Mouse (Mus musculus) induced T-regulatory cell, adult 2 months (primary cell): ENCODE measurements around the gene Eif4e.
A peak's percentile ranks its signal among the peaks of the same experiment; 100 is the strongest.
"Not testable (repeated sequence)": the region's sequence is repeated elsewhere in the genome, so short reads cannot be mapped to it uniquely, and the experiment has no call there.

Experiments used
- DNase-seq: peaks from one replicate; pipeline ENCODE4 v3.0.0-alpha.2; 2012; ENCODE audit warnings: low read depth

Eif4e gene

DNA sequence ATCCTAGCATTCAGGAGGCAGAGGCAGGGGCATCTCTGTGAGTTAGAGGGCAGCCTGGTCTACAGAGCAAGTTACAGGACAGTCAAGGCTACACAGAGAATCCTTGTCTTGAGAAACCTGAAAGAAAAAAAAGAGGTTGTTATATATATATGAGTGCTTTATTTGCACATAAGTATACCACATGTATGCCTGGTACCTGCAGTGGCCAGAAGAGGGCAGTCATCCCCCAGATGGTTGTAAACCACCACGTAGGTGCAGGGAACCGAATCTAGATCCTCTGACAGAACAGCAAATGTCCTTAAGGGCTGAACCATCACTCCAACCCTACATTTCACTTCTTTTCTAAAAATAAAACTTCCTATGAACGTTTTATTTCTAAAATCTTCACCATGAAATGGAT is 8.1 kb upstream of the Eif4e start:
- DNase-seq: peak; percentile 72

DNA sequence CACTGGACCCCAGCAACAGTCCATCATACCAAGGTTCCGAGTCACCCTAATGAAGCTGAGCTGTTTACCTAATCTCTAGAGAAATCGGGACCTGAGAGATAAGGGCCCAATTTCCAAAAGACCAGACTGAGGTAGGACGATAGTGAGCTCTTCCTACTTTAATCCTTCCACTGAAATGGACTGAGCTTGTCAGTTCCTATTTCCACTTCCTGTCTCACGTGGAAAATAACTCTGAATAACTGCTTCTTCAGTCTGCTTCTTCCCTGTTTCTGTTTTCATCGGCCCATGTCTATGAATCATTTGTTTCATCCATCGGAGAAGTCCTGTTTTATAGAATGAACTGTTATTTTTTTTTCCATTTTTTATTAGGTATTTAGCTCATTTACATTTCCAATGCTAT is 6.8 kb upstream of the Eif4e start:
- DNase-seq: no peak

DNA sequence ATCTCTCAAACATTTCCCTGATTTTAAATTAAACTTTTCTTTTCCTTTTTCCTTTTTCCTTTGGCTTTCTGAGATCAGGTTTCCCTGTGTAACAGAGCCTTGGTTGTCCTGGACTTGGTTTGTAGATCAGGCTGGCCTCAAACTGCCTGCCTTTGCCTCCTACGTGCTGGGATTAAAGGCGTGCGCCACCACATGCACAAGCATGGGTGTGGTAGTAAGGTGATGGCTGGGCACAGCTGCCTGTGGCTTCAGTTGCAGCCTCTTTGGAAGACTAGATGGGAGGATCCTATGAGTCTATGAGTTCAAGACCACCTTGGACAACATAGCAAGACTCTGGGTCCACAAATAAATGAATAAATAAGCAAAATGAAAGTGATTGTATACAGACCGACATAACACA is 2.0 kb upstream of the Eif4e start:
- no peak for DNase-seq

DNA sequence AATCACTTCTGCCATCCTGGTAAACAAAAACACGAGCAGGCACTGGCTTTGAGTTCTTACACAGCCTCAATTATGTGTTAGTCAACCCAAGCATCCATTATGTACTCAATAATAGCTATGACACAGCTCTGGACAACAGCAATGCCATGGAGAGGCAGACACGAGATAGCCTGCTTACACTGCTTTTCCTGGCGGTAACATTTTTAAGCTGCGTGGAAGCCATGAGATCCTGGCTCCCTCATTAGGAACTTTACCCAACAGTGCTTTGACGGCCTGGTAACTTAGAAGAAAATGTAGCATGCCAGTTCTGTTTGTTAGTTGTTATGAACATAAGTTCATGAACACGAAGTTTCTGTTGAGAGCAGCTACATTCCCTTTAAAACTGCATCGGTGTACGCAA is 485 bp upstream of the Eif4e start:
- DNase-seq: no peak

DNA sequence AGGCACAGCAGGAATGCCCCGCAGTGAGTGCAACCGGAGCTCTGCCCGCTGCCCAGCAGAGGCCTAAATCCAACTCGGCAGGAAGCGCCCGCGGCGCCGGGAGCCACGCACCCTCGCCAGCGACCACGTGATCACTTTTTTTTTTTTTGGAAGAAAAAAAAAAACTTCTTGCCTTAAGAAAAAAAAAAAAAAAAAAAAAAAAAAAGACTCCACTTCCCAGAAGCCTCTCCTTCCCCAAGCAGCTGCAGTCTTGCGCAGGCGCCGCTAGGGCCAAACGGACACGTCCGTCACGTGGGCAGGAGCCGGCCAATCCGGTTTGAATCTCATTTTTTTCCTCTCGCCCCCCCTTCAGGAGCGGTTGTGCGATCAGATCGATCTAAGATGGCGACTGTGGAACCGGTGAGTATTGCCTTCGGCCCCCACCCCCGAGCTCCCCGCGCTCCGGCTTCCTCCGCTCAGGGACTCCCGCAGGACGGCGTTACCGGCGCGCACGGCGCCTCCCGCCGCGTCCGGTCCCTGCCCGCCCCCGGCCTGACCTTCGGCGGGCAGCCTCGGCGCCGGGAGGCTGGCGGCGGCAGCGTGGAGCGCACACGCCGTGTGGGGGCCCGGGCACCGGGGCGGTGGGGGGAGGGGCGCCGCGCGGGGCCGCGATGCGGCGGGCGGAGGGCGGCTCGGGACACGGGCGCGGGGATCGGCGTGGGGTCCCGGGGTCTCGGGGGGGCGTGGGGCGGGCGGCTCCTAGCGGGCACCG is 1.1 kb downstream of the Eif4e start:
- peak; percentile 99 for DNase-seq

DNA sequence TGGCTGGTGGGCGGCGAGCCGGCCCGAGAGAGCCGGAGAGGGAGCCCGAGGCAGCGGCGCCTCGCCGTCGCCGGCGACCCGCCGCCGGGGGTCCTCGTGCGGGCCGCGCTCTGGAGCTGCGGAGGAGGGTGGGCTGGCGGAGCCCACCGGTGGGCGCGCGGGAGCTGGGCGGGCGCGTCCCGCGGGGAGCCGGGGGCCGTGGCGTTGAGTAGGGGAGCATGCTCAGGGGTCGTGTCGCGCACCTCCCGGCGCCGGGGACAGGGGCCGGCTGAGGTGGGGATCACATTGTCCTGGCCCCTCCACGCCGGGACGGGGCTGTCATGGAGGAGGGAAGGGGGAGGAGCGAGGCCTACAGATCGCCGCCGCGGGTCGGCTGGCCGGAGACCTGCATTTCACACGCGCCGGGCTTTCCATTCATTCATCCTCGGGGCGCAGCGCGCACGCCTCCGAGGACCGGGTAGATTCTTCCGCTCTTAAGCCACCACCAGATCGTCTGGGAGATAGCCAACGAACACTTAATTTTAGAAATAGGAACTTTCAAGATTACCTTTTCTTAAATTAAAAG is 1.8 kb downstream of the Eif4e start:
- peak; percentile 73 for DNase-seq

DNA sequence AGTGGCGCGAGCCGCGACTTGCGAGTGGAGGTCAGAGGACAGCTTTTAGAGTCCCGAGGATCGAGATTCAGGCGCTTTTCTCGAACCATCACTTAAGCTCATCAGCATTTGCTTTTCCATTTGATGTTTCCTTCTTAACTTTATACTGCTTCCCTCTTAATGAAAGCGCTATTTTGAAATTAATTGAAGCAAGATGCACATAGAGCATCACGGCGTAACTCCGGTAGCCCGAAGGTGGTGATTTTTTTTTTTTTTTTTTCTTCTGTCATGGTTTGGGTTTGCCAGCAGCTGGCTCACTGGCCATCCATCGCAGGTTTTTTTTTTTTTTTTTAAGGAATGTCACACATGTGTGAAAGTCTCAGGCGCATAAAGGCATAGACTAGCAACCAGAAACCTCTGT is 2.3 kb downstream of the Eif4e start:
- no peak for DNase-seq

DNA sequence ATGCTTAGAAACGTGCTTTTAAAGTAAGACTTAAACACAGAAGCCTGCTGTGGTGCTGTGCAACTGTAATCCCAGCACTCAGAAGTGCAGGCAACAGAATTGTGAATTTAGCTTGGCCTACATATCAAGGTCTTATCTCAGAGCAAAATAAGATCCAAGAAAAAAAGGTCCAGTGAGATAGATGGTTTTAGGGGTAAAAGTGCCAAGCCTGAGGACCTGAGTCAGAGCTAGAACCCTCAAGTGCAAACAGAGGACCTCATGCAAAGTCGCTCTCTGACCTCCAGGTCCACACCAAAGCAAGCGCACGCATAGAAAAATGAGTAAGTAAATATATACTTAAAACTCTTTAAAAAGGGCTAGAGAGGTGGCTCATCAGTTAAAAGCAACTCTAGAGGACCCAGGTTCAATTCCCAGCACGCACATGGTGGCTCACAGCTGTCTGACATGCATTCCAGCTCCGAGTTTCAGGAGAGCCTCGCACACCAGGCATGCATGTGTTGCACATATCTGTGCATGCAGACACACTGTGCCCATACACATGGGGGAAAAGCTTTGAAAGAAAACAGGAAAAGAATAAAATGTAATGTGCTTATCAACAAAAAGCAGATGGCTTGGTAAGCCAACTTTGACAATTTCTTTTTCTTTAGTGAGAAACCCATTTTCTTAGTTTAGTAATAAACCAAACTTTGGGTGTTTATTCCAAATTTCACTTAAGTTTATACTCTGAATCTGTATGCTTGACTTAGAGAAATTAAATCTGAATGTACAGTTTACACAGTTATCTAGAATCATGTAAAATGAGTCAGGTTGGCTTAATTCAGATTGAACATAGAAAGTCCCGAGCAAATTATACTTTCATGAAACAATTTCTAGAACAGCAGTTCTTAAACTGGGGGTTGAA is 4.8 kb downstream of the Eif4e start:
- no peak for DNase-seq

DNA sequence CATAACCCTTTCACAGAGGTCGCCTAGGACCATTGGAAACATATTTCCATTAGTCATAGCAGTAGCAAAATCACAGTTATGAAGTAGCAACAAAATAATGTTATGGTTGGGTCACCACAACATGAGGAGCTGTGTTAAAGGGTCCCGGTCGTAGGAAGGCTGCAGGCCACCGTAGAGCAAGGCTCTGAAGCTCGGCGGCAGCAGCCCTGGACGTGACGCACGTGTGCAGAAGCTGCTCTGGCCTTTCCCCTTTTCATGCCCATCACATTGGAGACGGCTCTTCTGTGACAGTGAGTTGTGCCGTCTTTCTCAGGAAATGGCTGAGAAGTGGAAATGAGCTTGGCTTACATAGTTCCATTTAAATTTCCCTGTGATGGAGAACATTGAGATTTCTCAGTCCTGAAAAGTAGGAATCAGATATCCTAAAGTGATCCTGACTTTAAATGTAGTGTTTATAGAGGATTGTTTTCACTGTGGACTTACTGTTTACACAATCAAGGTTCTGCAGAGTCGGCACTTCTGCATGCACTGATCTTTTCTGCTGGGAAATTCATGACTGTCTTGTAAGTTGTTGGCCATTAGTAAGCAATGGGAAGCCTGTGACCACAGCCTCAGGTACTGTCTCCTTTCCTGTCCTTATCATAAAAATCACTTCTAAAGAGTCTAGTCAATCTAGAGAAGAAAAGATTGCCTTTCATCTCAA is 5.7 kb downstream of the Eif4e start:
- no peak for DNase-seq

DNA sequence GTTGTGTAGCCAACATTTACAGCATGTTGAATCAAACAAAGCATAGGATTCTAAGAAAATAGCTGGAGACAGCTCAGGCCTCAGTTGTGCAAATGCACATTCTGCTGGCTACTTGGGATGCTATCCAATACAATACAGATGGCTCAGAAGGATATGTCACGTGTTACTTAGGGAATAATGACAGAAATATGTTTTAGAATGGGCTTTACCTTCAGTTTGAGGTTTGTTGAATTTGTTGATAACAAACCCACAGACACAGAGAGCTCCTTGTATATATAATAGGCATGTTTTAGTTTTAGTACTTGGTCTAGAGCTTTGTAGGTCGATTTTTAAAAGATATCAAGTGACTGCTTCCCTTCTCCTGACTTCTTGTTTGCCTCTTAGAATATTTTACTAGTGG is 6.8 kb downstream of the Eif4e start:
- no peak for DNase-seq

DNA sequence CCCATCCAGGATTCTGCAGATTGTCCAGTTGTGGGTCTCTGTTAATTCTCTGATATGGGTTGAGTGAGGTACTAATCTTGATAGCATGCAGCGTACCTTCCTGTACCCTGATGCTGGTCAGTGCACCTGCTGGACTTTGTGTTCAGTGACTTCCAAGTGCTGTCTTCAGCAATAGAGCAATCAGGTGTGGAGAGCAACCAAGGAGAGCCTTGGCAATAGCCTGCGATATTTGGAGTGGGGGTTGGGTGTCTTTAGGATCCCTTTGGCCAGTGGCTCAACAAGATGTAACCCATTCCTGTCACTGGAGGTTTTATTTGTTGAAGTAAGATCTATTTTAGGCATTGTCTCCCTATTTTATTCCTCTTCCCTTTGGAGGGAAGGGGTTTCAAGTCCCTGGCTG is 10.1 kb downstream of the Eif4e start:
- no peak for DNase-seq

DNA sequence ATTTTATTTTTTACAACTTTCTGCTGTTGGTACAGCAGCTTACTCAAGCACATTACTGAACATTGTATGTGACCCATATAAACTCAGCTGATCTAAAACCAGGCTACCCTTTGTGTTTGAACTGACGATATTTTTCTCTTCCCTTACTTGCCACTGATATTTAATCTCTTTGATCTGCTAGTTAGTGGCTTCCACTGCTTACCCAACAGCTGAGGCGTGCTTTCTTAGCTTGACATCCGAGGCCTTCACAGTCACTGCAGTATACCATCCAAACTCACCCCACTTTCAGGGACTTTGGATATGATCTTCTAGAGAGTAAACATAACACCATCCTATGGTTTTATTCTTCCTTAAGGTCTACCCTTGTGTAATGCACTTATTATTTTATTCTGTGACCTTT is 16.6 kb downstream of the Eif4e start:
- DNase-seq: peak; percentile 56

DNA sequence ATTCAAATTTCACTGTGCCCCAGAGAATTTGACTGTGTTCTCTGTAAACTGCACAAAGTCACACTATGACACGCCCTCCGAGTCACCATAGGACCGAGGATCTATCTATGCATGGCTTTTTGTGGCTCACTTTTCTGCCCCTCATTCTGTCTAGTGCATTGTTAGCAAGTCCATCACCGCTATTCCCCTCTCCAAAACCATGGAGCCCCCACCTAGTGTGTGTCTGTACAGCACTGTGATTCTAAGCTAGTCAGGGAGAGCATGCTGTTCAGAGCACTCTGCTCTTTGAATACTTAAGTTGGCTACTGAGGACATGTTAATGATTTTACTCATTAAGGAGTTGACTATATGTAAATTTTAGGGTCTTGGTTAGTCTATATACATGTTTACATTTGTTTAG is 18.1 kb downstream of the Eif4e start:
- DNase-seq: no peak

DNA sequence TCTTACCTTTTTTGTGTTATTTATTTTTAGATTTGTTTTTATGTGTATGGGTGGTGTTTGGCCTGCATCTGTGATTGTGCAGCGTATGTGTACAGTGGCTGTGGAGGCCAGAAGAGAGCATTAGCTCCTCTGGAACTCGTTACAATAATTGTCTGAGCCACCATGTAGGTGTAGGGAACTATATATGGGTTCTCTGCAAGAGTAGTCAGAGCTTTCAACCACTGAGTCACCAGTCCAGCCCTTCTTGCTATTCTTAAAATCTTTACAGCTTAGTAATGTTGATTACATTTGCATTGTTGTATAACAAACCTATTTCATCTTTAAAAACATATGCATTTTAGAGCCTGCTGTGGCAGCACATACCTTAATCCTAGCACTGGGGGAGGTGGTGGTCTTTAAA is 20.7 kb downstream of the Eif4e start:
- DNase-seq: no peak

DNA sequence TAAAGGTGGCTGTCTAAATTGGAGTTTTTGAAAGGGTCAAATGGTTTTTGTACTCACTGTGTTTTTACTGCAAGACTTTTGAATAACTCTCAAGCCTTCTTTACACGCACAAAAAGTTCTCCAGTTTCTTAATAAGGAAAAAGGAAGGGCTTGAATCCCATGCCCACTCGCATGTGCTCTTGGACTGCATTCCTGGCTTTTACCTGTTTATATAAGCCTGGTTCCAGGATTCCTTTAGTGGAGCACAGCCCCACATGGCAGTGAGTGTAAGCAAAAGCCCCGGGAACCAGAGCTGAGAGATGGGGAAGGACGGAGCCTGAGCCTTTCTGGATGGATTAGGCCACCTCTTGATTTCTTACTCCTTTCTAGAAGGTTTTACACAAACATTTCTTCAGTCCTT is 23.1 kb downstream of the Eif4e start:
- no peak for DNase-seq

DNA sequence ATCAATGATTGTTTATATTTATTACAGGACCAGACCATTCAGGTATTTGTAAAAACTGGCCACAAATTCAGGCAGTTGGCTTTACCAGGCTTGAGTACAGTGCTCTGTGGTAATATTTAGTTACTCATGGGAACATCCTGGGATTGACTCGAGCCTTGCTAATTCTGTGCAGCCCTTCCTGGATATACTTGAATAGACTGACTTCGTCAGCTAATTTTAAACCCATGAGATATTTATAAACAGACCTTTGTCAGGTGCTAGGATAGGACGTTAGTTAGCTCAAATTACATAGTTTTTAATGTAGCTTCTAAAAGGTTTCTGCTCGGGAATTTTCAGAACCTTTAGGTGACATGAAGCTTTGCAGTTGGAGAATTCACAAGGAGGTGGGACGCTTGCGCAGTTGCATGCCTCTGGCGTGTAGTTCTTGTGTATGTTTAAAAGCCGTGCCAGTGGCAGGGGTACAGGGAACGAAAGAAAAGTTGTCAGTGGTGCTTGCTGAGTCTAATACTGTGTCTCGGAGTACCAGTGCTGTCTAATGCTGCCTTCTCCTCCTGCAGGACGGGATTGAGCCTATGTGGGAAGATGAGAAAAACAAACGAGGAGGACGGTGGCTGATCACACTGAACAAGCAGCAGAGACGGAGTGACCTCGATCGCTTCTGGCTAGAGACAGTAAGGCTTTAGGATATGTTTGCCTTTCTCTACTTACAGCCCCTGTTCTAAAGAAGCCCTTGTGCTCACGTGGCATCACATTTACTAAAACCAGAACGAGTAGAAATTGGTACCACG is 24.6 kb downstream of the Eif4e start:
- no peak for DNase-seq

DNA sequence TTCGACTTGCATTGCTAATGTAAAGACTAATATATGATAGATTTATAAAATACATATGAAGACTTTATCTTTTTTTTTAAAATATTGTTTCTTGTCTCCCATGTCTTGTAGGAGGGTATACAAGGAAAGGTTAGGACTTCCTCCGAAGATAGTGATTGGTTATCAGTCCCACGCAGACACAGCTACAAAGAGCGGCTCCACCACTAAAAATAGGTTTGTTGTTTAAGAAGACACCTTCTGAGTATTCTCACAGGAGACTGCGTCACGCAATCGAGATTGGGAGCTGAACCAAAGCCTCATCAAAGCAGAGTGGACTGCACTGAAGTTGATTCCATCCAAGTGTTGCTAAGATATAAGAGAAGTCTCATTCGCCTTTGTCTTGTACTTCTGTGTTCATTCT is 29.3 kb downstream of the Eif4e start:
- not testable (repeated sequence) for DNase-seq

DNA sequence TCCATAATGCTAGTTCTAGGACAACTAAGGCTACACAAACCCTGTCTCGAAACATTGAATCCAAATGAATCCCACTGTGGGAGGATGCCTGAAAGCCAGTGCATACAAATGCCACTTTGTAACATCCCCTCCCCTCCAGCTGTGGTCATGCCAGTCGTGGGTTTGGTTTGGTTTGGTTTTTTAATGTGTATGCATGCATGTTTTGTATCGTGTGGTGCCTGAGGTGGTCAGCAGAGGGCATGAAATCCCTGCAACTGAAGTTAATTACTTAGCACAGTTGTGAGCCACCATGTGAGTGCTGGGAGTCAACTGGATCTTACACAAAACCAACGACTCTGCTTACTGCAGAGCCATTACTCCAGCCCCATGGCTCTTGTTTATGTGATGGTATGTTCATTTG is 32.5 kb downstream of the Eif4e start:
- no peak for DNase-seq

DNA sequence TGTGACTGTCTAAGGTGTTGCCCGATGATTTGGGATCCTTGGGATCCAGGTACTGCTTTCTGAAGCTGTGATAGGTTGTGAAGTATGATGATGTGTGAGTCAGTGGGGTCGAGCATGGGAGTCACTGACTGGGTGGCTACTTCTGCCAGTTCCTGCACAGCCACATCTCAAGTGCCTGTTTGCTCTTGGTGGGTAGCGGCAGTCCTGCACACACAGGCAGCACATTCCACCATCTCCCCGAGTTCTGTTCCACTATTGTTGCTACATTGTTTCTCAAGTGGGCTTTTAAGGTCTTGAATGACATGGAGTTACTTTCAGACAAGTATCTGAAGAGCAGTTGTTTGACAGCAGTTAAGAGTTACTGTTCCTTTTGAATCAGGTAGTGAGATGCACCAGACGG is 34.3 kb downstream of the Eif4e start:
- DNase-seq: no peak

DNA sequence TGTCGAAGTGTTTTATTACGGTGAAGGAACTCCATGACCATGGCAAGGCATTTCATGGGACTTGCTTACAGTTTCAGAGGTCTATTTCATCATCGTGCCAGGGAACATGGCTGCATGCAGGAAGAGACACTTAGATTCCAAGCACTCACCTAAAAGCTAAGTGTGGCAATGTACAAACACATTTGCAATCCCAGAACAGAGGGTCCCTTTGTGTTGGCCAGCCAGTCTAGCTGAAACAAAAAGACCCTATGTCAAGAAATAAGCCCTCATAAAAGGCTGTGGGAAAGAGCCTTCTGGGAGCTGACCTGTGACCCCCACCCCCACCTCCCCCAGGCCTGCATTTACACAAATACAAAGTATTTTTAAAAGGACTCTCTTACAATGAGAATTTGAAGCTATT is 34.9 kb downstream of the Eif4e start:
- no peak for DNase-seq

DNA sequence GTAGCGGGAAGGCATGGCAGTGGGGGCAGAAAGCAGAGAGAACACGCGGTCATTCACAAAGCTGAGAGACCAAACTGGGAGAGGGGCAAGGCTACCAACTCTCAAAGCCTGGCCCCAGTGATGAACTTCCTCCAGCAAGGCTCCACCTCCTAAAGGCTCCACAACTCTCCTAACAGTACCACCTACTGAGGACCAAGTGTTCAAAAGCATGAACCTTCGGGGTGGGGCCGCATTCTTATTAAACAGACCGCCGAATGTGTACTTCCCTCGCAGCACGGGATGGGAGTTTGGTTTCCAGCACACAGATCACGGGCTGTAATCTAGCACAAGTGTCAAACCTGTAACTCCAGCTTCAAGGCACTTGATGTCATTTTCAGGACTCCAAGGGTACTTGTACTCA is 52.9 kb downstream of the Eif4e start:
- no peak for DNase-seq

DNA sequence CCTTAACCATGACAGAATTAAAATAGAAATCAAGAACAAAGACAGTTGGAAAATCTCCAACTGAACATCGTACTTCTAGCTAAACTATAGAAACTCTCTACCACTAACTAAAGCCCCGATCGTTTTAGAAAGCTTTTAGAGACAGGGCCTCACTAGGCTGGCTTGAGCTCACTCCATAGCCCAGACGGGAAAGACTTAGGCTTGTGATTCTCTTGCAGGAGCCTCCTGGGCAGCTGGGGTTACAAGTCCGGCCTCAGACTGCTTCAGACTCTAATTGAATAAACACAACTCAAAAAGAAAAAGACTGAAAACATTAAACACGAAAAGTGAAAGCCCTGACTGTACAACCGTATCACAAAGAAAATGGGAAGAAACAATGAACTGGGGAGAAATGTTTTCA is 60.2 kb downstream of the Eif4e start:
- DNase-seq: no peak
